Mouse (Mus musculus) yolk sac, embryonic 10.5 days (tissue): Measurements from ENCODE around the gene Phf3.
"Not testable (repeated sequence)": the region's sequence is repeated elsewhere in the genome, so short reads cannot be mapped to it uniquely, and the experiment has no call there.

Source experiments
- DNase-seq: peaks from one replicate; pipeline ENCODE4 v3.0.0-alpha.2; 2017; ENCODE audit warnings: low spot score

Gene Phf3

GRCm38 (mm10) chr1:30770599-30770998, 103.1 kb downstream of the Phf3 start:
- not testable (repeated sequence) for DNase-seq

GRCm38 (mm10) chr1:30756794-30757193, 116.9 kb downstream of the Phf3 start:
- DNase-seq = no peak

- DNase-seq = no peak
Measured at GRCm38 (mm10) chr1:30755453-30756224, 118.1 kb downstream of the Phf3 start.
